Mouse (Mus musculus) ES-E14 (cell line): ENCODE measurements around the gene Kat7. TPM values are rescaled to one million over a fixed set of nuclear protein-coding genes. Genes with fewer than 3 reads are reported as not detected.

ENCODE experiments used
- DNase-seq: peaks from one replicate; pipeline ENCODE4 v3.0.0-alpha.2; 2013; ENCODE audit warnings: low read depth, low spot score
- H3K27ac ChIP-seq: 2 replicates; pipeline ENCODE4 v1.5.1; 2012; ENCODE audit warnings: low read depth, mild to moderate bottlenecking, low read length, moderate library complexity, mixed read lengths; ENCODE audit not compliant: poor library complexity, insufficient read depth, severe bottlenecking
- H3K36me3 ChIP-seq: 2 replicates; pipeline ENCODE4 v1.6.1; 2012; ENCODE audit warnings: mild to moderate bottlenecking, low read length, moderate library complexity, mixed read lengths; ENCODE audit not compliant: control insufficient read depth, poor library complexity, insufficient read depth, severe bottlenecking
- H3K4me1 ChIP-seq, 2 experiments: fragments of 150-350 bp in 1 of 2; sonication (generic) in 1 of 2; 2 replicates each; pipeline ENCODE4 v1.6.1; 2012; ENCODE audit warnings: low read length in 2 of 2, mild to moderate bottlenecking in 1 of 2, mixed read lengths in 1 of 2; ENCODE audit not compliant: control insufficient read depth in 2 of 2, insufficient read depth in 2 of 2, poor library complexity in 1 of 2
- H3K4me3 ChIP-seq, 2 experiments: fragments of 150-350 bp in 1 of 2; sonication (generic) in 1 of 2; 2 replicates each; pipeline ENCODE4 v1.5.1; 2012; ENCODE audit warnings: low read length in 2 of 2, low read depth in 1 of 2, mild to moderate bottlenecking in 1 of 2, mixed read lengths in 1 of 2; ENCODE audit not compliant: insufficient read depth in 1 of 2, poor library complexity in 1 of 2, severe bottlenecking in 1 of 2
- H3K9ac ChIP-seq: 2 replicates; pipeline ENCODE4 v1.6.1; 2012; ENCODE audit warnings: low read depth, mild to moderate bottlenecking, low read length, mixed read lengths; ENCODE audit not compliant: poor library complexity, insufficient read depth, severe bottlenecking
- H3K9me3 ChIP-seq: fragments of 150-350 bp; sonication (generic); 2 replicates; pipeline ENCODE4 v1.6.1; 2012; ENCODE audit warnings: low read depth, mild to moderate bottlenecking, low read length; ENCODE audit not compliant: control insufficient read depth, insufficient read depth
- CHD2 ChIP-seq: IDR thresholded peaks from 2 replicates; pipeline ENCODE4 v1.6.1; 2014; ENCODE audit warnings: mild to moderate bottlenecking, low read depth, low read length, inconsistent platforms
- HCFC1 ChIP-seq: IDR thresholded peaks from 2 replicates; pipeline ENCODE4 v1.6.1; 2012; ENCODE audit warnings: low read length, inconsistent platforms, borderline replicate concordance; ENCODE audit not compliant: insufficient read depth
- MAFK ChIP-seq: IDR thresholded peaks from 2 replicates; pipeline ENCODE4 v1.6.1; 2014; ENCODE audit warnings: mild to moderate bottlenecking, low read depth, low read length, inconsistent platforms; ENCODE audit not compliant: insufficient read depth
- ZC3H11A ChIP-seq: IDR thresholded peaks from 2 replicates; pipeline ENCODE4 v1.6.1; 2012; ENCODE audit warnings: low read depth, mild to moderate bottlenecking, inconsistent platforms, low read length, borderline replicate concordance
- ZNF384 ChIP-seq: IDR thresholded peaks from 2 replicates; pipeline ENCODE4 v1.6.1; 2012; ENCODE audit warnings: low read depth, low read length, inconsistent platforms
- in situ Hi-C, 2 experiments: fragments of 600-800 bp; cut with MboI; formaldehyde crosslinking; loops; one replicate each; pipeline ENCODE4 v1.15.1; 2025; ENCODE audit warnings: low sequenced_read_pairs in 2 of 2, inconsistent platforms in 1 of 2; ENCODE audit not compliant: unreplicated experiment in 2 of 2
- total RNA-seq: library from RNA; depleted of rRNA; stranded (reverse); fragments of 300-350 nt; gene quantifications from 2 replicates; pipeline ENCODE4 v1.2.3, GENCODE M21; 2012

Kat7 gene
- total RNA-seq, 1 experiment: 118 TPM

GRCm38 (mm10) chr11:95333209-95333608, 23.2 kb upstream of the Kat7 start:
- H3K9me3 ChIP-seq: no peaks in the 10 kb centered on the region

DNA sequence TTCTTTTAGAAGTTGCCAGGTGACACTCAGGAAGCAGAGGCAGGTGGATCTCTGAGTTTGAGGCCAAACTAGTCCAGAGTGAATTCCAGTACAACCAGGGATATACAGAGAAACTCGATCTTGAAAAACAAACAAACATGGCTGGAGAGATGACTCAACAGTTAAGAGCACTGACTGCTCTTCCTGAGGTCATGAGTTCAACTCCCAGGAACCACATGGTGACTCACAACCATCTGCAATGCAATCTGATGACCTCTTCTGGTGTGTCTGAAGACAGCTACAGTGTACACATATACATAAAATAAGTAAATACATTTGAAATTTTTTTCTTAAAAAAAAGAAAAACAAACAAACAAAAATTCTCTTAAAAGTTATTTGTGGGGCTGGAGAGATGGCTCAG, 20.6 kb upstream of the Kat7 start:
- Histone ChIP-seq H3K9me3 (no peaks in the 10 kb centered on the region), H3K4me3 (no peak overlapping the region), H3K9ac (no peak overlapping the region), H3K27ac (no peak overlapping the region), H3K36me3 (no peaks in the 10 kb centered on the region), H3K4me1 (no peaks in the 10 kb centered on the region)
- TF ChIP-seq ZC3H11A: no peak
- no peak for TF ChIP-seq HCFC1
- no peak for TF ChIP-seq MAFK
- TF ChIP-seq ZNF384: no peak
- TF ChIP-seq CHD2: no peak
- no peak for DNase-seq
- in situ Hi-C loops: no loop called here

More at GRCm38 (mm10) chr11:95333209-95333608, 23.2 kb upstream of the Kat7 start:
- Histone ChIP-seq H3K4me1 (peaks cover 0 to 2% of the 10 kb centered on the region in 2 experiments; a peak in 1 of 4 replicates), H3K27ac (no peak overlapping the region), H3K9ac (no peak overlapping the region), H3K36me3 (no peaks in the 10 kb centered on the region), H3K4me3 (no peak overlapping the region)
- TF ChIP-seq ZC3H11A: no peak
- TF ChIP-seq HCFC1: no peak
- TF ChIP-seq MAFK: no peak
- TF ChIP-seq ZNF384: no peak
- TF ChIP-seq CHD2: no peak
- in situ Hi-C loops: no loop called here
- no peak for DNase-seq

GRCm38 (mm10) chr11:95328629-95329028, 18.6 kb upstream of the Kat7 start:
- no peaks in the 10 kb centered on the region for H3K9me3 ChIP-seq
- in situ Hi-C loops: no loop called here
- TF ChIP-seq MAFK (no peak), HCFC1 (no peak), ZNF384 (no peak), CHD2 (no peak), ZC3H11A (no peak)
- H3K36me3 ChIP-seq: no peaks in the 10 kb centered on the region
- no peak overlapping the region for H3K9ac ChIP-seq
- H3K4me1 ChIP-seq: 0 out of 4 replicates have a peak, but pooled peaks cover 0 to 2% of the 10 kb centered on the region in 2 experiments
- no peak overlapping the region for H3K27ac ChIP-seq
- no peak for DNase-seq
- no peak overlapping the region for H3K4me3 ChIP-seq

- H3K27ac ChIP-seq: no peak overlapping the region
- H3K9ac ChIP-seq: no peak overlapping the region
- no peaks in the 10 kb centered on the region for H3K9me3 ChIP-seq
- H3K36me3 ChIP-seq: no peaks in the 10 kb centered on the region
- H3K4me1 ChIP-seq: 0 out of 4 replicates have a peak, but pooled peaks cover 0 to 2% of the 10 kb centered on the region in 2 experiments
- TF ChIP-seq HCFC1: no peak
- TF ChIP-seq ZNF384: no peak
- no peak for TF ChIP-seq ZC3H11A
- TF ChIP-seq CHD2: no peak
- no peak for TF ChIP-seq MAFK
- no peak overlapping the region for H3K4me3 ChIP-seq
- DNase-seq: no peak
- in situ Hi-C loops: no loop called here
Measured at GRCm38 (mm10) chr11:95326243-95326642, 16.2 kb upstream of the Kat7 start.

- no peak for DNase-seq
- Histone ChIP-seq H3K4me3 (no peak overlapping the region), H3K9ac (no peak overlapping the region), H3K9me3 (no peaks in the 10 kb centered on the region), H3K36me3 (no peaks in the 10 kb centered on the region), H3K4me1 (0 out of 4 replicates have a peak, but pooled peaks cover 0 to 2% of the 10 kb centered on the region in 2 experiments), H3K27ac (no peak overlapping the region)
- TF ChIP-seq HCFC1: no peak
- TF ChIP-seq ZC3H11A: no peak
- no peak for TF ChIP-seq ZNF384
- TF ChIP-seq CHD2: no peak
- TF ChIP-seq MAFK: no peak
- in situ Hi-C loops: no loop called here
Measured at GRCm38 (mm10) chr11:95325832-95326231, 15.8 kb upstream of the Kat7 start.
